In genomic region chr3:143694817-143695216, GRCm38 (mm10) we compare ENCODE assay signal across 24 mouse cellular contexts.
DNase-seq lines count a peak whose midpoint lies in the region; ATAC-seq and TF ChIP-seq lines count a peak whose summit lies in the region.
"Had no signal": no experiment of that assay in that cellular context is flagged by ENCODE, and none has a peak within 500 bp of the region (broad histone marks: within the 10 kb centered on the region; RNA-seq: fewer than 3 reads in every experiment).

No protein-coding gene starts in this region.

- TF ChIP-seq EP300 in liver, postnatal 0 days (IDR thresholded peaks at IDR 0.05; ENCODE audit: low read depth): no peak

- H3K9ac ChIP-seq in liver, postnatal 0 days (replicated peaks): no peak overlapping the region
- H3K9ac ChIP-seq: embryonic facial prominence, embryonic 12.5 days; forebrain, embryonic 13.5 days; forebrain, embryonic 15.5 days; forebrain, postnatal 0 days had no signal

- H3K4me1 ChIP-seq in liver, postnatal 0 days (ENCODE audit: insufficient read depth): no peaks in the 10 kb centered on the region
- H3K4me1 ChIP-seq: embryonic facial prominence, embryonic 10.5 days; embryonic facial prominence, embryonic 12.5 days; forebrain, embryonic 13.5 days; forebrain, embryonic 15.5 days had no signal

- no peaks in the 10 kb centered on the region for H3K27me3 ChIP-seq in liver, postnatal 0 days (ENCODE audit: insufficient read depth, low read length)
- H3K27me3 ChIP-seq: CH12.LX; embryonic facial prominence, embryonic 12.5 days; forebrain, embryonic 13.5 days; forebrain, embryonic 15.5 days; Patski had no signal

- WGBS in liver, postnatal 0 days (ENCODE audit: insufficient replicate concordance): 60% methylated on average over 3 of the region's 3 CpGs

- ATAC-seq in common myeloid progenitor, adult 5-6 weeks (replicated peaks; ENCODE audit: low read depth, poor library complexity, severe bottlenecking): peak; percentile 65
- ATAC-seq in megakaryocyte, adult 5-6 weeks (ENCODE audit: poor library complexity, severe bottlenecking): peak; percentile 73
- no peak for ATAC-seq in liver, postnatal 0 days
- ATAC-seq: activated CD4-positive, CD25-positive, alpha-beta regulatory T cell, adult 4 months; CD4-positive, CD25-positive, alpha-beta regulatory T cell, adult 4 months; forebrain, embryonic 13.5 days; forebrain, embryonic 15.5 days; forebrain, postnatal 0 days; Patski had no signal

- H3K4me2 ChIP-seq in liver, postnatal 0 days (ENCODE audit: low read depth, low read length): no peak overlapping the region
- H3K4me2 ChIP-seq: embryonic facial prominence, embryonic 12.5 days; forebrain, embryonic 13.5 days; forebrain, embryonic 15.5 days had no signal

- DNase-seq in liver, postnatal 0 days: no peak
- DNase-seq in adrenal gland, adult 18-20 months (ENCODE audit: low spot score in 2 of 2): no peak
- no peak for DNase-seq in spleen, adult 12 weeks (ENCODE audit: low spot score)
- DNase-seq: adrenal gland, adult 2 months; adrenal gland, postnatal 10 days; adrenal gland, postnatal 25 days; B cell, adult 2 months; cerebellum, adult 11 months; cerebellum, adult 2 months; cerebellum, adult 9-10 months; cerebellum, postnatal 10 days; cerebellum, postnatal 25 days; forebrain, postnatal 0 days had no signal

- H3K27ac ChIP-seq in liver, postnatal 0 days (ENCODE audit: low read depth): no peak overlapping the region
- H3K27ac ChIP-seq: embryonic facial prominence, embryonic 10.5 days; embryonic facial prominence, embryonic 12.5 days; forebrain, embryonic 13.5 days; forebrain, embryonic 15.5 days had no signal

- H3K4me3 ChIP-seq in liver, postnatal 0 days (ENCODE audit: low read depth, low read length): no peak overlapping the region
- H3K4me3 ChIP-seq: embryonic facial prominence, embryonic 10.5 days; embryonic facial prominence, embryonic 12.5 days; forebrain, embryonic 13.5 days; forebrain, embryonic 15.5 days had no signal

- no peaks in the 10 kb centered on the region for H3K36me3 ChIP-seq in liver, postnatal 0 days (replicated peaks; ENCODE audit: insufficient read depth, low read length)
- H3K36me3 ChIP-seq: embryonic facial prominence, embryonic 10.5 days; embryonic facial prominence, embryonic 12.5 days; forebrain, embryonic 15.5 days; G1E had no signal

- no peaks in the 10 kb centered on the region for H3K9me3 ChIP-seq in liver, postnatal 0 days (ENCODE audit: low read length)
- H3K9me3 ChIP-seq: embryonic facial prominence, embryonic 10.5 days; embryonic facial prominence, embryonic 12.5 days; forebrain, embryonic 13.5 days; forebrain, embryonic 15.5 days had no signal

- no peak for TF ChIP-seq CTCF in liver, postnatal 0 days (IDR thresholded peaks at IDR 0.05; ENCODE audit: low read depth)
